Mouse (Mus musculus) liver, adult 2 months (tissue): ENCODE data around the gene Tshb. TPM values are rescaled to one million over a fixed set of nuclear protein-coding genes. Genes with fewer than 3 reads are reported as not detected.

Source experiments
- DNase-seq: peaks from one replicate; pipeline ENCODE4 v3.0.0-alpha.2; 2011; ENCODE audit warnings: low read depth, low spot score; ENCODE audit errors: extremely low read depth
- H3K27ac ChIP-seq: fragments of 200-500 bp; replicated peaks from 2 replicates; pipeline ENCODE4 v1.5.1; 2012; ENCODE audit warnings: low read depth, mild to moderate bottlenecking, control low read depth, inconsistent platforms, low read length; ENCODE audit not compliant: insufficient read depth
- H3K27me3 ChIP-seq: fragments of 200-500 bp; 2 replicates; pipeline ENCODE4 v1.6.1; 2012; ENCODE audit warnings: mild to moderate bottlenecking, moderate library complexity, low read length, inconsistent platforms; ENCODE audit not compliant: control insufficient read depth, insufficient read depth
- H3K36me3 ChIP-seq: fragments of 200-500 bp; 2 replicates; pipeline ENCODE4 v1.6.1; 2012; ENCODE audit warnings: low read length, inconsistent platforms; ENCODE audit not compliant: control insufficient read depth, insufficient read depth
- H3K4me1 ChIP-seq: fragments of 200-500 bp; 2 replicates; pipeline ENCODE4 v1.6.1; 2011; ENCODE audit warnings: low read length; ENCODE audit not compliant: control insufficient read depth, insufficient read depth
- H3K4me3 ChIP-seq: fragments of 200-500 bp; 2 replicates; pipeline ENCODE4 v1.5.1; 2011; ENCODE audit warnings: low read depth, mild to moderate bottlenecking, control low read depth, low read length, moderate library complexity; ENCODE audit not compliant: insufficient read depth
- H3K79me2 ChIP-seq: fragments of 200-500 bp; 2 replicates; pipeline ENCODE4 v1.6.1; 2012; ENCODE audit warnings: inconsistent platforms, mild to moderate bottlenecking, low read length, moderate library complexity; ENCODE audit not compliant: control insufficient read depth, insufficient read depth
- H3K9ac ChIP-seq: fragments of 200-500 bp; 2 replicates; pipeline ENCODE4 v1.6.1; 2012; ENCODE audit warnings: low read depth, mild to moderate bottlenecking, control low read depth, inconsistent platforms, low read length
- CTCF ChIP-seq: fragments of 200-500 bp; IDR thresholded peaks from 2 replicates; pipeline ENCODE4 v1.5.1; 2011; ENCODE audit warnings: low read depth, low read length, control low read depth
- POLR2A ChIP-seq: fragments of 200-500 bp; IDR thresholded peaks from 2 replicates; pipeline ENCODE4 v1.6.1; 2011; ENCODE audit warnings: low read length, control low read depth; ENCODE audit not compliant: insufficient read depth; ENCODE audit errors: extremely low read depth
- WGBS: fragments of 180-500 bp; shearing (Covaris S2); methylation state at CpG from one replicate; pipeline ENCODE4 v1.1.7; 2018; 5-methylcytosine and 5-hydroxymethylcytosine counted together
- polyA plus RNA-seq: library from polyadenylated mRNA; depleted of rRNA; stranded (reverse); fragments of >200 nt; gene quantifications from 2 replicates; pipeline ENCODE4 v1.2.3, GENCODE M21; 2012
- total RNA-seq: library from RNA; depleted of rRNA; stranded (reverse); fragments of >200 nt; gene quantifications from 2 replicates; pipeline ENCODE4 v1.2.3, GENCODE M21; 2014

Gene Tshb
- total and polyA plus RNA-seq, 2 experiments: not detected

- WGBS: 58% methylated on average over 3 of the region's 3 CpGs
- Histone ChIP-seq H3K4me1 (no peaks in the 10 kb centered on the region), H3K36me3 (no peaks in the 10 kb centered on the region), H3K4me3 (no peak overlapping the region), H3K27ac (no peak overlapping the region), H3K9ac (no peak overlapping the region), H3K27me3 (no peaks in the 10 kb centered on the region), H3K79me2 (no peaks in the 10 kb centered on the region)
- TF ChIP-seq CTCF: no peak
- TF ChIP-seq POLR2A: no peak
- no peak for DNase-seq
Measured at GRCm38 (mm10) chr3:102762388-102762787, 20.1 kb downstream of the Tshb start.

GRCm38 (mm10) chr3:102760236-102760635 is 22.3 kb downstream of the Tshb start:
- WGBS: 83% methylated on average over 3 of the region's 3 CpGs
- Histone ChIP-seq H3K36me3 (no peaks in the 10 kb centered on the region), H3K4me3 (no peak overlapping the region), H3K79me2 (no peaks in the 10 kb centered on the region), H3K9ac (no peak overlapping the region), H3K27me3 (no peaks in the 10 kb centered on the region), H3K27ac (no peak overlapping the region), H3K4me1 (no peaks in the 10 kb centered on the region)
- no peak for TF ChIP-seq CTCF
- TF ChIP-seq POLR2A: no peak
- DNase-seq: no peak

GRCm38 (mm10) chr3:102757019-102757418 is 25.5 kb downstream of the Tshb start:
- Histone ChIP-seq H3K27me3 (no peaks in the 10 kb centered on the region), H3K9ac (no peak overlapping the region), H3K36me3 (no peaks in the 10 kb centered on the region), H3K4me1 (no peaks in the 10 kb centered on the region), H3K79me2 (no peaks in the 10 kb centered on the region), H3K4me3 (no peak overlapping the region), H3K27ac (no peak overlapping the region)
- DNase-seq: no peak
- 83% methylated on average over 6 of the region's 6 CpGs for WGBS
- TF ChIP-seq CTCF (no peak), POLR2A (no peak)

DNA sequence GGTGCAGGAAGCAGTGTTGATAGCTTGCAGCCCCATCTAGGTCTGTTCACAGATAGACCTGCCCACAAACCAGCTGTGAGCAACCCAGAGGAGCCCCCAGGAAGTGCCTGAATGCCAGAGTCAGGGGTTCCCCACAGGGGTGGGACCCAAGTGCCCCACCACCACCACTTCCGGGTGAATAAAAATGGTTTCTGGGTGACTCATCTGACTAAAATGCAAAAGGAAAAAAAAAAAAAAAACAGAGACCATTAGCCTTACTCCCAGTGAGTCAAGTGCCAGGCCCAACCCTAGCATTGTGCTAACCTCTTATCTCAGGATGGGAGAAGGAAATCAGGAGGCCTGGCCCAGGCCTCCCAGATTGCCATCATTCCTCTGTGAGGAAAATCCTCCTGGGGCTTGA is 26.7 kb downstream of the Tshb start:
- no peak for DNase-seq
- no peaks in the 10 kb centered on the region for H3K27me3 ChIP-seq
- H3K4me1 ChIP-seq: no peaks in the 10 kb centered on the region
- no peak for TF ChIP-seq POLR2A
- no peak for TF ChIP-seq CTCF
- no peak overlapping the region for H3K9ac ChIP-seq
- 43% methylated on average over 1 of the region's 1 CpGs for WGBS
- H3K4me3 ChIP-seq: no peak overlapping the region
- no peaks in the 10 kb centered on the region for H3K79me2 ChIP-seq
- H3K27ac ChIP-seq: no peak overlapping the region
- H3K36me3 ChIP-seq: no peaks in the 10 kb centered on the region

DNA sequence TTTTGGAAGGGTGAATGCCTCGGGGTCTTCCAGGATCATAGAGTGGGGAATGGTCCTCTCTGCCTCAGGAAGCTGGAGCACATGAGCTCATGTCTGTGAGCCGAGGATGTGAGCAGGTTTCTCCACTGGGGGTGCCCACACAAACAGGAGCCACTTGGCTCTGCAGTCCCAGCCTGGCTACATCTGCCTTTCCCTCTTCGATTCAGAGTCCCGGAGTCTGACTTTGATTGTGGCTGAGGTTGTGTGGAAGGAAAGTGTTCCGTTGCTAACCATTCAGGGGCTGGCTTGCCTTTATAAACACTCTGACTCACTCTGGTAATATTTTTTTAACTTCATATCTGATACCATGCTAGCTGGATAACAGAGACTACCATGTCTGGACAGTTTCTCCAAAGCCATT is 30.1 kb downstream of the Tshb start:
- Histone ChIP-seq H3K4me1 (no peaks in the 10 kb centered on the region), H3K27ac (no peak overlapping the region), H3K4me3 (no peak overlapping the region), H3K79me2 (no peaks in the 10 kb centered on the region), H3K9ac (no peak overlapping the region), H3K27me3 (no peaks in the 10 kb centered on the region), H3K36me3 (no peaks in the 10 kb centered on the region)
- 78% methylated on average over 5 of the region's 5 CpGs for WGBS
- TF ChIP-seq CTCF (no peak), POLR2A (no peak)
- DNase-seq: no peak

- Histone ChIP-seq H3K27me3 (no peaks in the 10 kb centered on the region), H3K4me3 (no peak overlapping the region), H3K36me3 (no peaks in the 10 kb centered on the region), H3K27ac (no peak overlapping the region), H3K4me1 (no peaks in the 10 kb centered on the region), H3K9ac (no peak overlapping the region), H3K79me2 (no peaks in the 10 kb centered on the region)
- no peak for DNase-seq
- 95% methylated on average over 4 of the region's 4 CpGs for WGBS
- no peak for TF ChIP-seq CTCF
- no peak for TF ChIP-seq POLR2A
Measured at GRCm38 (mm10) chr3:102752053-102752452, 30.5 kb downstream of the Tshb start.
